Mouse (Mus musculus): ENCODE results near the gene Dync1i1.

Gene Dync1i1

DNA sequence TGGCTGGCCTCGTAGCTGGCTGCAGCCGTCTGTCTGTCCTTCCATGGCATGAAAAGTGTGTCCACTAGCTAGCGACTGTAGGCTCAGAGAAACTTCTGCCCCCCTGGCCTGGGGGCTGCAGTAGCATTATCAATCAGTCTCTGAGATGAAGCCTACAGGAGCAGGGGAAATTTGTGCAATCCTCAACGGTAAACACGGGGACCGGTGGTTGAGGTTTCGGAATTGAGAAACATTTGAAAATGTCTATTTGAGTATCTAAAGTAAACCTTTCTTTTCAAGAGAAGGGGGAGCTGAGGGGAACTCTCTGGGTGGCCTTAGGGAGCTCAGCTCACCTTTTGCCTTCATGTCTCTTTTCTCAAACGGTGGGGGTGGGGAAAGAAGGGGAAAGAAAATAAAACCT is 134.2 kb downstream of the Dync1i1 start:
- DNase-seq: no peak

DNA sequence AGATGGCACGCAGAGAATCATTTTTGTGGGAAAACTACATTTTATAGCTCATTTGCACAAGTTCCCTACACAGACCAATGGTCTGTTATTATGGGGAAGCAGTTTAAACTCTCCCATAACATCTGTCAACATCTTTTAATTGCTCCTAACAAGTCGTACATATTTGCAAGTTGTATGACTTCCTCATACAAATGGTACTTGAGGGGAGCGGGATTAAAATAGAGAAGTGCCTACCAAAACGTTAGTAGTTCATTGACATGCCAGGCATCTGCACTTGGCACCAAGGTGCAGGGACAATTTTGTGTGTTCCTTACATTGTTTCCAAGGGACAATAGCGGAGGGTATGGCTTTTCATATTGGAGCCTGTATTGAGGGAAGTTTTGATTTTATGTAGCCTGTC is 140.7 kb downstream of the Dync1i1 start:
- no peak for DNase-seq

DNA sequence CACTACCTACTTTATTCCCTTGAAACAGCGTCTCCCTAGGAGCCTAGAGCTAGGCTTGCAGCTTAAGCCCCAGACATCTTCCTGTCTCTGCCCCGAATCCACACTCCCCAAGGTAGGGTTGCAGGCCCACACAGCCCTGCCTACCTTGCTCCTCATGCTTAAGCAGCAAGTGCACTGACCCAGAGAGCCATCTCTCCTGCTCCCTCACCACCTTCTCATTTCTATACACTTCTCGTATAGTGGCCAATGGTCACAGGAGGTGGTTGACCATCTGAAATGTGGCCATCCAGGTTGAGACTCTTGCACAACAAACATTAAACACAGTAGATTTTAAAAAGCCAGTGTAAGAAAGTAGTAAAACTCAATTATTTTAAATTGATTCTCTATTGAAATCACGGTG is 141.8 kb downstream of the Dync1i1 start:
- DNase-seq: no peak

DNA sequence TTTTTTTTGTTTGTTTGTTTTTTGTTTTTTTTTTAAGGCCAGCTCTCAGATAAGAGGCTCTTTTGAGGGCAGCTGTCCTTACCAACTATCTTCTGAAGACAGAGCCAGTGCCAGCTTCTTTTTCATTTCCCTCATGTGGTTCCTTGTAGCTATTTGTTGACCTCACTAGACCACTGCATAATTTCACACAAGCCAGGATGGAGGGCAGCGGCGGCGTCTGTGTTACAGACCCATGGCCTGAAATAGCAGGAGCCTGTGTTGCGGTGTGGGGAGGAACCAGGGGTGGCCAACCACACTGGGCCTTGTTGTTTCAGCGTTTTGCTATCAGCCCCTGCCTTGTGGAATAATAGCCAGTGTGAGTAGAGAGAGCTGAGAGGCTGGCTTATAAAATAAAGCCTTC is 145.6 kb downstream of the Dync1i1 start:
- DNase-seq: no peak

DNA sequence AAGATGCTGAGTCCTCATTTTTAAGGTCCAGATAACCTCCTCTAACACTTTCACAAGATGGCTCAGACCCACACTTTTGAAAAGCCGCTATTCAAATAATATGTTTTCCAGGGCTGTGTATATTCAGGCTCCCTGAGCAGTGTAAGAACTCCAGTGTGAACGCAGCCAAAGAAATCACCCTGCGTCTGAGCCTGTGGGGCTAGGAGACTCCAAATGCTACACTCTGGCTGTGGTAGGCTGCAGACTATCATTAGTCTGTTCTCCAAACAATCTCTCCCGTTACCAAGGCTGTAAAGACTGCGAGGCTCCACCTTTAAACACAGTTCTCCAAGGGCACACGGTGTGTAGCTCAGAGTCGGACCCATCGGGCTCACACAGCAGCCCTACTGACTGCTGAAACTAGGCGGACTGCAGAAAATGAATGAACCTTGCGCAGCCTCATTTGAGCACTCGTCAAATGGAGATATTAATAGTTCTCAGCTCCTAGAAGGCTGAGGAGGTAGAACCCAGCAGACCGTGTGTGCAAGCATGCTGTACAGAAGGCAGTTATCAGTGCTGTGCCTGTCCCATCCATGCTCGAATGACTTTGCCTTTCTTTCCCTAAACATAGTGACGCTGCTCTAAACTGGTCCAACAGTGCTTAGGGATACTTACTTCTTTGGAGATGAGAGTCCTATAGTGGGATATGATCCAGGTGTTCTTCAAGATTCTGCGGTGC is 146.3 kb downstream of the Dync1i1 start:
- no peak for DNase-seq

DNA sequence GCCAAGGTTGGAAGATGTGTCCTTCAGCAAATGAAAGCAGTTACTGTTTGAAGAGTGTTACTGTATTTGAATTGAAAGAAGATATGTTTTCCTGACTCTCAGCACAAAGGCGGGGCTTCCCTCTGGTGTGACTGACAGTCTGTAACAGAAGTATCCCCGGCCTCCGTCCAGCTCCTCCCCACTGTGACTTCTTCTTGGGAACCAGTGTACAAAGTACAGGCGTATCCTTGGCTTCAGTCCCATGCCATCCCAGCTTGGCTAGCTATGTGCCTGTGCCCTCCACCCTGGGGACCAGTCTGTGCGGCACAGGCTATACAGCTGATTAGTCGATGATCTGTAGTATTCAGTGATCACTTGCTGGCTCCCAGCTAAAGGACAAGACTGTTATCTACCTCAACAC is 163.9 kb downstream of the Dync1i1 start:
- DNase-seq: no peak

DNA sequence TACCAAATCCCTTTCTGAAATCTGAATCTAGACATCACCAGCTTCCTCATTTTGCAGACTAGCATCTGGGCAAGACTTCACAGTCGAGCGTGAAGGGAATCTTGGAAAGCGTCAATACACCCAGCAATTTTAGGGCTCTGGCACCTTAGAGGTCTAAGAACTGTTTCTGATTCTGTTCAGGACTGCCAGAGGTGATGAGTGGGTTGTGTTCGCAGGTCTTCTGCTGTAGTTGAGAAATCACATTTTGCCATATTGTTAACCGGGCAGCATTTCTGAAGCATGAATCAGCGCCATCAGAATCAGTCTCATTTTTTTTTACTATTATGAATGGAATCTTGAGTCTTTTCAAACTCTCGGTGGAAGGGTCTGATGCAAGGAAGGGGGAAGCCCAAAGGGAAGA is 185.9 kb downstream of the Dync1i1 start:
- DNase-seq: no peak

DNA sequence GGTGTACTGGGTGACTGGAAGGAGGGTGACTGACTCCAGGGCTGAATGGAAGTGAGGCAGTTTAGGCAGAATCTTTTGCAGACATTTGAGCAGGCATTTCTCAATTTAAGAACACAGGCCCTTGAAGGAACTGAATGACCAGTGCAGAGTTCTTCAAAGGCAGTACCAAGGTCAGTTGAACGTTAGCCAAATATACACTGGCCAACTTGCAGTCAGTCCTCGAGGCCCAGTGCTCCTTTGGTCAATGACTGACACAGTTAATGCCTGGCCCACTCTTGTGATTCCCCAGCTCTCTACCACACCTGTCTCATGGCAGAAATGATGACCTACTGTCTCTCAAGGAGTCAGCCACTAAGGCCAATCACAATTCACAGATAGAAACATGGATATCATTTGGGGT is 189.6 kb downstream of the Dync1i1 start:
- DNase-seq: no peak

DNA sequence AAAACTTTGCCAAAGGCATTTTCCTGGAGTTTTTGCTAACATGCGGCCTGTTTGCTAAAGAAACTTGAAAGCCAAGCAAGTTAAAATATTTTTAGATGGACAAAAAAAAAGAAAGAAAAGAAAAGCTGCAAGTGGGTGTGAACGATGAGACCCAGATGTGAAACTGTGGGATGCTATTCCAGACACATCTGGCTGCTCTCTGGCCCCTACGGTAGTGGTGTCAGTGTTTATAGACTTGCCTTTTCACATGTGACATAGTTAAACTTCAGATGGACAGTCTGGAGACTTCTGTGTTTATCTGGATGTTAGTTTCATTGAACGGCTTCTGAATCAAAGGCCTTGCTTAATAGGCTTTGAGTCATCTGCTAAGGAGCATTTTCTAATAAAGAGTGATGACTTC is 195.2 kb downstream of the Dync1i1 start:
- peak in 1 of 2 experiments; percentile 4 for DNase-seq

DNA sequence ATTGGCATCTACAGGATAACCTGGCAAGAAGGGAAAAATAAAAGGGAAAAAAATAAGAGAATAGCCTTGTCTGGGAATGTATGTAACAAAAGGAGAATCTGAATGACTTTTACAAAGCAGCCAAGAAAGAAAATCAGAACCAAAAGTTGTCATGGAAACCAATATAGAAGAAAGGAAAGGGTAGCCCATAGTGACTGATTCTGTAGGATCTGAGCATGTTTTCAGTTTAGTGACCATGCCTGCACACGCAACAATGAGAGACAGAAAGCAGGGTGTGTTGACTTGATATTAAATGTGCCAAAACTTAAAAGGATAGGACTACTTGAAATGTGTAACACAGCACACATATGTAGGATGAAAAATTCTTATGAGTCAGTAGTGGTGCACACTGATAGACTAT is 197.2 kb downstream of the Dync1i1 start:
- DNase-seq: no peak

DNA sequence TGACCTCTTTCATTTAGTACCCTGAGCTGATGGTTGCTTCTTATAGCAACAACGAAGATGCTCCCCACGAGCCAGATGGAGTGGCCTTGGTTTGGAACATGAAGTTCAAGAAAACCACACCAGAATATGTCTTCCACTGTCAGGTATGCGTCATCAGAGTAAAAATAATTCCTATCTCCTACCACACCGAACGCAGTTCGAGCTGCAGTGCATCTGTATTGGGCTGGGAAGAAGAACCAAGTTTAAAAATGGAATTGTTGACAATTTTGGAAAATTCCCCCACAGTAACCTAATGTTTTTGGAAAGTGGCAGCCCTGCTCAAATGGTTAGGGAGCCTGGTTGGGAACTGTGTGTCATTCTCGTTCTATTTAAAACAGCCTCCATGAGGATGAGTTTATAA is 197.7 kb downstream of the Dync1i1 start:
- DNase-seq: no peak

DNA sequence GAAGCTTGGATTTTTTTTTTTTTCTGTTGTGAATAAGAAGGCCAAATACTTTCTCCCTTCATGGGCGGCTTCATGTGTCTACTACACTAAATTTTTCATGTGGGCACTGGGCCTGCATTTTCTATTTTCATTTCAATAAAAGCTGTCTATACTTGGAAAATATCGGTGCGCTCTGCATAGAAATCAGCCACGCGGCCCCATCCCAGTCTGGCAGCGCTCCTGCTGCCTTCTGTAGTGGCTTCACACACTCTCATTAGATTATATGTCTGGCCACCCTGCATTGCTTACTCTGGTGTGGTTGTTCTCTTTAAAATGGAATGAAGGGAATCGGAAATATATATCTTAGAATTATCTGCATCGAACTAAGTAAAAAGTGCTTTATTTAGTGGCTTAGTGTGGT is 204.7 kb downstream of the Dync1i1 start:
- DNase-seq: no peak

DNA sequence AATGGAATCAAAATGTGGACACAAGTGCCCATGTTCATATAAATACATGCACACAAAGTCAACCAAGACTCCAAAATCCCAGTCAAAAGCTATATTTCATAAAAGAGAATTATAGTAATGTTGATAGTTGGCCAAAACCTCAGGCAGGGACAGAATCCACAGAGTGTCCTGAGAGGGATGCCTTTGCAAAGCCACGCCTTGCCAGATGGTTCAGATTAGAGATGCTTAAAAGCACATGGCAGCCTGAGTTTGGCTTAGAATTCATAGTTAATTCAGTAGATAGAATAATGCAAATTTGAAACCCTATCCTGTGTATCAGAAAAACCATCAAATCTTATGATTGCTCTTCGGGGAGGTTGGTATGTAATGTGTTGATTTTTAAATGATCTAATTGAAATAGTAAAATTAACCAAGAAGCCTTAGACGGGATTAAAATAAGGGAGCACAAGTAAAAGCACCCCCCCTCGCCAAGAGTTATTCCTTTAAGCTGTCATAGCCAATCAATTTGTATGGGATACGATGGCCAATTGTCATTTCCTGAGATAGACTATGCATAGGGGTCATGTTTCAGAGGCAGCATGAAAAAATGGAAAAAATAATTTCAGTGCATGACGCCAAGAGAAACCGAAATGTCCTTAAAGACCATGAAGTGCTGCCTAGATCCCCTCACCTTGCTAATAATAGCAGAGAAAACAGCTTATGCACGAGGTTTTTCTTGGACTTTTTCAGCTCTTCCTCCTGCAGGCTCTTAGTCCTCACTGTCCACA is 210.3 kb downstream of the Dync1i1 start:
- DNase-seq: no peak

DNA sequence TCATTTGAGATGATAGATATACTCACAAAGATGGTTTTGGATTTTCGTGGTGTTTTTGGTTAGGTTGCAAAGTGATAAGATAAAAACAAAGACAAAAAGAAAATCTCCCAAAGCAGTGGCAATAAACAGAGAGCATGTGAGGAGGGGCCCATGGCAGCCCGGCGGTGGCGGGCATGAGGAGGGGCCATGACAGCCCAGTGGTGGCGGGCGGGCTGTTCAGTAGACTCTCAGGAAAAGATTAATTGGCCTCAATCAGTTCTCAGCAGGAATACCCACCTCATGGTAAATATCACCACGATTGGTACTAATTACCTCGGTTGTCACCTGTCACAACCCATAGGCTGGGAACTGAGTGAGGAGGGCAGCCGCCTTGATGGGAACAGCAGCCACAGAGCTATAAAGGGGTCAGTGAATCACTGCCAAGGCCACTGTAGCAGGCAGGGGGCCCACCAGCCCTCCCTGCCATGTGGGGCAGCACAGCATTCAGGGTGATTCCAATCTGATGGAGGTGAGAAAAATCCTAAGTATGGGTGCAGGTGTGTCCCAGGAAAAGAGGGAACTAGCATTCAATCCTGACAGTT is 224.5 kb downstream of the Dync1i1 start:
- no peak for DNase-seq

DNA sequence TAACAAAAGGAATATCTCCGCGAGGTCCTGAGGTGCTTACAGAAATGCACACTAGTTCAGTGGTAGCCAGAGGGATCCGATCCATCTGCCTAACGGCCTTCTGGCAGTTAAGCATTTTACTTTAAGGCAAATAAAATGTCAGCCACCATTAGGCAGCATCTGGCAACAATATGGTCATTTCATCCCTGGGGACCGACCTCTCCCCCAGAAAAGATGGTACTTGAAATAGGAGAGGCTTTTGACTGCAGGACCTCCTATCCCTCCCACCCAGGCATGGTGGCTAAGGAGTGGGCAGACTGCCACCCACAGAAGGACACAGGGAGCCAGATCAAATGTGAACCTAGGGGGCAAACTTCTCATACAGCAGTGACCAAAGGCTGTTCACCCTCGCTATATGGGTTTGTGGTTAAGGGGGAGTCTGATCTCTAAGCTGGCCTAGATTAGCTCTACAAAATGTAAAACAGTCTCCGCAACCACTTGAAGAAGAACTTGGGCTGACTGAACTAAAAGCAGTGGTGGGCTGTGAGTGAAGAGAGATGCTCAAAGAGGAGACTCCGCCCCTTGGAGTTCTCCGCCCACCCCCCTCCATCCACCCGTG is 231.0 kb downstream of the Dync1i1 start:
- DNase-seq: no peak

DNA sequence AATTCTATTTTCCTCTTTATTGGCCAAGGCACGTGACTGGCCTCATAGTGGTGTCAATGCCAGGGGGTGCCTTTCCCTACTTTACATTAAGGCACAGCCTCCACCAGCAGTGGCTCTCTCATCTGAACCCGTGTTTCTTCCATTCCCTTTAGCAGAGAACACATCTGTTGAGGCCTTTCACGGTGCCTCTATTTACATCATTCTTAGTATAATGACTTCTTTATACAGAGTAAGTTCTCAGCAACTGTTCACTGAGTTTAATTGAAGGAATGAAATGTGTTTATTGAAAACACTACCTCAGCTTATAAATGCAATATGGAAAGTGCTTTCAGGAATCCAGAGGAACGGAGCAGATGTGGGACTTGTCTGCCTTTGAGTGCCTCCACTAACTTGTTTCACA is 235.3 kb downstream of the Dync1i1 start:
- DNase-seq: no peak

DNA sequence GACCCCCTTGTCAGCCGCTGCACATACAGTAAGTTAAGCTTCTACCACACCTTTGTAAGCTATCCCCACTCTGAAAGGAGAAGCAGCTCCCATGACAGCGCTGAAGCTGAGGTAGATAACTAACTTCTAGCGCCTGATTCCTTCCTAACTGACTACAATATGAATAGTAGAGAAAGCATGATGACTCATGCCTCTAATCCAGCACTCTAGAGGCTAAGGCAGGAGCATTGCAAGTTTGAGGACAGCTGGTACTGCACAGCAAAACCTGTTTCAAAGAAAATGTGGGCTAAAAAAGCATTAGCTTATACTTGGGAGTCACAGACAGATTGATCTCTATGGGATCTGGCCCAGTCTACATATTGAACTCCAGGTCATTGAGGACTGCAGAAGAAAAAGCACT is 236.5 kb downstream of the Dync1i1 start:
- no peak for DNase-seq

DNA sequence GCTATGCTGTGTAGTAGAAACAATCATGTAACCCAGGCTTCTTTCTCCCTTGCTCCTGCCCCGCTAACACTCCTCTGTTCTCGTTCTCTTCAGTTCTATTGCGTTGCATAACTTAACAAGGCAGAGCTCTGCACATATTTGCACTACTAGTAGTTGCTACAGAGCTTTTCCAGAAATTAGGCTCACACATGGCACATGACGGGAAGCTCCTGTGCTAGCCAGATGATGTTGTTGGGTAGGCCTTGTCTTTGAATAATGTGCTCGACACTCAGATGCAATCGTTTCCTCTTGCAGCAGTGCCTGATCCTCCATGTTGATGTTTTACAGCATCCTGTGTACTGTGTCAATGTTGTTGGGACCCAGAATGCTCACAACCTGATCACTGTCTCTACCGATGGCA is 240.9 kb downstream of the Dync1i1 start:
- DNase-seq: no peak

DNA sequence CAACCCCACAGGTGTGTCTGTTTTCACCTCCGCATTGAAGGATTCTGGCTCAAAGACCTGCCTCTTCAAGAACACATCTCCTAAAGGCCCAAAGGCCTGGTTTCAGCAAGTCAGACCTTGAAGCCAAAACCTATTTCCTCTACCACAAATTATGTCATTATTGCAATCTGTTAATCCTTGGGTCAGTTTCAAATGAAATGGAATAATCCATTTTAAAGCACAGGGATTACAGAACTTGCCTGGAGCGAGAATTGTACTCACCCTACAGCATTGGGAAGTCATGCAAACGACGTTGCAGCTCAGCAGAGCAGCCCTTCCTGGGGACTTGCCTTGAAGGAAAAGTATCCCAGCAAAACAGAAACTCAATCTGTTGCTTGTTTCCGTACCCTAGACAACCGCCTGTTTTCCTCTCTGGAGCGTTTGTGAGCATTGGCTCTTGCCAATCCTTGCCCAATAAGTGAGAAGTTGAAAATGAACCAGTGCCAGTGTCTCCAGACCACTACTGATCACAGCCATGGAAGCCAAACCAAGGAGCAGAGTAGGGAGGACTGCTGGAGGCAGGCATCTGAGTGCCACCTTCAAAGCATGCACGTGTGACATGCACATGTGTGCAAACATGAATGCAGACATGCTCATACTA is 241.5 kb downstream of the Dync1i1 start:
- no peak for DNase-seq

DNA sequence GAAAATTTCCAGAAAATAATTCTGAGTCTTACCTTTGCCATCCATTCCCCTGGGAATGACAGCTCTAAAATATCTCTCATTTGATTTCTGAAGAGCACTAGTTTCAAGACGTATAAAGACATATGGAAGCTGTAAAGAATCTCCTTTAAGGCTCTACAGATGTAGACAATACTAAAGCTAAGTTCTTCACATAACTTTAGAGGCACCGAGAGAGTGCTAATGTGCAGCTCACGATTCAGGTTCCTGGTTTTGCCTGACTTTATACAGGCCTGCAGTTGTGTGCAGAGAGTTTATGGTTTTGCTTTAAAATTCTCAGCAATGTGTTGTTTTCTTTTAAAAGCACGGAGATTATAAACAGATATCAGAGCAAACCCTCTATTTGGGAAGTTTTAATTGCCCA is 242.1 kb downstream of the Dync1i1 start:
- DNase-seq: no peak

DNA sequence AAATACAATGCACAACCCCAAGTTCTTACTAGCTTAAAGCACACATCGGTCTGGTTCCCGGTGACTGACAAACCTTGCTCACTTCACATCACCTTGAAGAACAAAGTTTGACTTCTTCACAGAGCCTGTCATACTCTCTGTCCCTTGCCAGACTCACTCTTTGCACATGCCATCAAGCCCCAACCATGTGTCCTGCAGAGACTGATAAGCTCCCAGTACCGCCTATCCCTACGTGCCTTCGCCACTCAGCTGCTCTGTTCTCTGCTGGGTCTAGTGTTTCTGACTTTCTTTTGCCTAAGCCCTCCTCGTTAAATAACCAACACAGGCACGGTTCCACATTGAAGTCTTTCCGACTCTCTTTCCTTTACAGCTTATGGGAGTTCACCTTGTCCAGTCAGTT is 244.2 kb downstream of the Dync1i1 start:
- no peak for DNase-seq

DNA sequence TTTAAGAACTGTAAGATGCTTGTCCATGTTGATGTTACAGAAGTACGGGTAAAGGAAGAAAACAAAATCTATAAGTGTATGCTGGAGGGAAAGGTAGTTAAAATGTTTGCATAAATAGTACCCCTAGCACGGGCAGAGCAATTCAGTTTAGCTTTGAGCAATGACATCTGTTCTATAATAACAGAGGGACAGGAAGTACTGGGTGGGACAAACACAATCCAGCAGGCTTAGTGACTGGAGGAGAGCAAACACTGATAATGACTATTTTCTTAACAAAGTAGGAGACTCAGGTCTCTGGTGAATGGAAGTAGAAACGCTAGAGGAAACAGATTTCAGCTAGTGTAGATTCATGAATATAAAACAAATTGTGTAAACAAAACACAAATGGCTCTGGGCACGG is 250.8 kb downstream of the Dync1i1 start:
- no peak for DNase-seq

DNA sequence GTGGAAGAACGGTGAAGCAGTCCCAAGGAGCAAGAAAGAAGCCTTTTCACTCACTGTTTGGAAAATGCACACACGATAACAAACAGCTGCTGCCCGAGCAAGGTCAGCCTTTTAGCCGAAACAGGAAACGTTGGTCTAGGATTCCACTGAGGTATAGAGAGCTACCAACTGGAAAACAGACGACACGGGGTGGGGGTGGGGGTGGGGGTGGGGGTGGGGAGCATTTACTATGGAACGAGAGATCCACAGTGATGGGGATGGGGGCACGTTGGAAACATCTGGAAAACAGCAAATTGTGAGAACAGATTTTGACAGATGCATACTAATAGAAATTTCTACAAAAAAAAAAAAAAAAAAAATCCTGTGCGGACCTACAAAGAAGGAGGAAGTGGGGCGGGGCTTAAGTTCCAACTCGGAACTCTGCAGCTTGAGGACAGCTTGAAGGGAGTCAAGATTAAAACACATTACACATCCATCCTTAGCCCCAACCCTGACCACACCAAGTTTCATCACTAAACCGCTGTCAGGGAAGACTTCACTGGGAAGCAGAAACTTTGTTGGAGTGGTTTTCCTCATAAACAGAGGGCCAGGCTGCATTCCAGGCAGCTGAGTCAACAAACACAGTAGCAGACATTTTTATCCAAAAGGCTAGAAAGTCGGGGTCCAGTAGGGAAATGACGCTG is 251.9 kb downstream of the Dync1i1 start:
- no peak for DNase-seq

All from lung, adult 18-20 months (tissue).